Mouse (Mus musculus) lung, postnatal 0 days (tissue): ENCODE data around the gene Eef1a1. TPM values are rescaled to one million over a fixed set of nuclear protein-coding genes. Genes with fewer than 3 reads are reported as not detected.
"Not testable (repeated sequence)": the region's sequence is repeated elsewhere in the genome, so short reads cannot be mapped to it uniquely, and the experiment has no call there.

ENCODE experiments used
- ATAC-seq: fragments of 200-750 bp; cut with Nextera tagmentation; 2 replicates; pipeline ENCODE4 v1.8.0; 2017; ENCODE audit warnings: moderate library complexity
- DNase-seq: peaks from one replicate; pipeline ENCODE4 v3.0.0-alpha.2; 2016; ENCODE audit warnings: low spot score
- H3K27ac ChIP-seq: fragments of 300-500 bp; sonication (generic); 2 replicates; pipeline ENCODE4 v1.5.1; 2014; ENCODE audit warnings: antibody characterized with exemption, mild to moderate bottlenecking, low read length, mixed read lengths
- H3K27me3 ChIP-seq: fragments of 300-500 bp; sonication (generic); replicated peaks from 2 replicates; pipeline ENCODE4 v1.6.1; 2014; ENCODE audit warnings: low read length, mixed read lengths; ENCODE audit not compliant: insufficient read depth
- H3K36me3 ChIP-seq: fragments of 300-500 bp; sonication (generic); 2 replicates; pipeline ENCODE4 v1.6.1; 2014; ENCODE audit warnings: low read length, mixed read lengths; ENCODE audit not compliant: insufficient read depth
- H3K4me1 ChIP-seq: fragments of 300-500 bp; sonication (generic); 2 replicates; pipeline ENCODE4 v1.6.1; 2014; ENCODE audit warnings: antibody characterized with exemption, low read depth, low read length, mixed read lengths; ENCODE audit not compliant: insufficient read depth
- H3K4me2 ChIP-seq: fragments of 300-500 bp; sonication (generic); replicated peaks from 2 replicates; pipeline ENCODE4 v1.6.1; 2014; ENCODE audit warnings: low read depth, mild to moderate bottlenecking, low read length, moderate library complexity, mixed read lengths
- H3K4me3 ChIP-seq: fragments of 300-500 bp; sonication (generic); 2 replicates; pipeline ENCODE4 v1.5.1; 2014; ENCODE audit warnings: low read depth, low read length
- H3K9ac ChIP-seq: fragments of 300-500 bp; sonication (generic); replicated peaks from 2 replicates; pipeline ENCODE4 v1.6.1; 2014; ENCODE audit warnings: low read depth, mild to moderate bottlenecking
- H3K9me3 ChIP-seq: fragments of 300-500 bp; sonication (generic); 2 replicates; pipeline ENCODE4 v1.6.1; 2016; ENCODE audit warnings: low read length, mixed read lengths
- CTCF ChIP-seq: IDR thresholded peaks from 2 replicates; pipeline ENCODE4 v1.5.1; 2016; ENCODE audit warnings: antibody characterized with exemption, mild to moderate bottlenecking
- EP300 ChIP-seq: IDR thresholded peaks from 2 replicates; pipeline ENCODE4 v1.6.1; 2016; ENCODE audit warnings: antibody characterized with exemption, mild to moderate bottlenecking, control low read depth
- WGBS: fragments of 180-500 bp; shearing (Covaris S2); extraction: QIAGEN DNeasy Blood & Tissue Kit; methylation state at CpG from one replicate; pipeline ENCODE4 v1.1.7; 2014; 5-methylcytosine and 5-hydroxymethylcytosine counted together
- polyA plus RNA-seq: library from polyadenylated mRNA; unstranded; fragments of >200 nt; fragmentation: Nextera tagmentation; extraction: Ambion mirVana; gene quantifications from 2 replicates; pipeline ENCODE4 v1.2.1, GENCODE M21; 2015

Eef1a1 gene
- polyA plus RNA-seq, 1 experiment from 2014 or later = 2,930 TPM

GRCm38 (mm10) chr9:78520780-78521601, 32.0 kb upstream of the Eef1a1 start:
- Histone ChIP-seq H3K27ac (peak overlapping the region; percentile 47; the same call in 1 of the 2 replicates), H3K4me3 (peak overlapping the region; percentile 29), H3K36me3 (no peaks in the 10 kb centered on the region), H3K27me3 (no peaks in the 10 kb centered on the region), H3K4me2 (peak overlapping the region; percentile 80), H3K9ac (no peak overlapping the region), H3K9me3 (no peaks in the 10 kb centered on the region), H3K4me1 (peaks cover 10% of the 10 kb centered on the region; the same call in 1 of the 2 replicates)
- TF ChIP-seq EP300 = no peak
- no peak for TF ChIP-seq CTCF
- DNase-seq (peak; percentile 69), ATAC-seq (peak; percentile 76)
- WGBS = 2% methylated on average over 40 of the region's 40 CpGs

- Histone ChIP-seq H3K9me3 (no peaks in the 10 kb centered on the region), H3K36me3 (no peaks in the 10 kb centered on the region), H3K27me3 (no peaks in the 10 kb centered on the region), H3K9ac (no peak overlapping the region), H3K4me3 (peak overlapping the region; percentile 29), H3K4me2 (peak overlapping the region; percentile 80), H3K4me1 (peaks cover 10% of the 10 kb centered on the region; the same call in 1 of the 2 replicates), H3K27ac (no peak overlapping the region)
- ATAC-seq = peak; percentile 81
- peak; percentile 90 for DNase-seq
- 6% methylated on average over 15 of the region's 15 CpGs for WGBS
- TF ChIP-seq CTCF (no peak), EP300 (no peak)
Observed at GRCm38 (mm10) chr9:78520127-78520779, 31.3 kb upstream of the Eef1a1 start.

- H3K36me3 ChIP-seq, H3K4me2 ChIP-seq, H3K27me3 ChIP-seq, H3K9ac ChIP-seq, ATAC-seq, DNase-seq, H3K4me3 ChIP-seq, H3K4me1 ChIP-seq, H3K9me3 ChIP-seq, H3K27ac ChIP-seq: not testable (repeated sequence)
- 66% methylated on average over 3 of the region's 3 CpGs for WGBS
Observed at GRCm38 (mm10) chr9:78517237-78517636, 28.3 kb upstream of the Eef1a1 start.

- Histone ChIP-seq H3K27ac (no peak overlapping the region), H3K27me3 (no peaks in the 10 kb centered on the region), H3K4me1 (peaks cover 8% of the 10 kb centered on the region; the same call in 1 of the 2 replicates), H3K36me3 (no peaks in the 10 kb centered on the region), H3K4me2 (no peak overlapping the region), H3K4me3 (no peak overlapping the region), H3K9me3 (no peaks in the 10 kb centered on the region), H3K9ac (no peak overlapping the region)
- TF ChIP-seq EP300 (no peak), CTCF (no peak)
- DNase-seq (no peak), ATAC-seq (no peak)
- WGBS = 53% methylated on average over 3 of the region's 3 CpGs
Observed at GRCm38 (mm10) chr9:78516125-78516524, 27.2 kb upstream of the Eef1a1 start.

GRCm38 (mm10) chr9:78514681-78515080, 25.7 kb upstream of the Eef1a1 start:
- Histone ChIP-seq H3K4me2 (no peak overlapping the region), H3K9me3 (no peaks in the 10 kb centered on the region), H3K4me1 (no peaks in the 10 kb centered on the region), H3K9ac (no peak overlapping the region), H3K4me3 (no peak overlapping the region), H3K36me3 (no peaks in the 10 kb centered on the region), H3K27ac (no peak overlapping the region), H3K27me3 (no peaks in the 10 kb centered on the region)
- WGBS = 77% methylated on average over 4 of the region's 4 CpGs
- TF ChIP-seq CTCF (no peak), EP300 (no peak)
- ATAC-seq = no peak
- DNase-seq = no peak

- 41% methylated on average over 6 of the region's 6 CpGs for WGBS
- no peak overlapping the region for H3K9ac ChIP-seq
- H3K36me3 ChIP-seq = no peaks in the 10 kb centered on the region
- no peaks in the 10 kb centered on the region for H3K27me3 ChIP-seq
- H3K4me1 ChIP-seq = no peaks in the 10 kb centered on the region
- no peak for DNase-seq
- no peak overlapping the region for H3K4me2 ChIP-seq
- H3K4me3 ChIP-seq = no peak overlapping the region
- no peaks in the 10 kb centered on the region for H3K9me3 ChIP-seq
- H3K27ac ChIP-seq = no peak overlapping the region
- no peak for ATAC-seq
- no peak for TF ChIP-seq CTCF
- TF ChIP-seq EP300 = no peak
Observed at GRCm38 (mm10) chr9:78513776-78514500, 25.0 kb upstream of the Eef1a1 start.
